Mouse (Mus musculus) myocyte (in vitro differentiated cells): ENCODE data around the gene Il17d. TPM values are rescaled to one million over a fixed set of nuclear protein-coding genes. Genes with fewer than 3 reads are reported as not detected.

Experiments used
- H3K27me3 ChIP-seq: one replicate; pipeline ENCODE4 v1.6.1; 2011; ENCODE audit not compliant: control insufficient read depth, insufficient read depth, insufficient read length
- H3K36me3 ChIP-seq: one replicate; pipeline ENCODE4 v1.6.1; 2011; ENCODE audit not compliant: control insufficient read depth, insufficient read depth
- H3K4me2 ChIP-seq: one replicate; pipeline ENCODE4 v1.6.1; 2011; ENCODE audit warnings: low read depth, control low read depth
- H3K4me3 ChIP-seq: one replicate; pipeline ENCODE4 v1.5.1; 2011; ENCODE audit warnings: mild to moderate bottlenecking, control low read depth, moderate library complexity
- H3K79me2 ChIP-seq: one replicate; pipeline ENCODE4 v1.6.1; 2011; ENCODE audit not compliant: control insufficient read depth, insufficient read depth
- H3ac ChIP-seq: one replicate; pipeline ENCODE4 v1.6.1; 2011; ENCODE audit not compliant: control insufficient read depth, insufficient read length
- CEBPB ChIP-seq: IDR thresholded peaks from 2 replicates; pipeline ENCODE4 v1.6.1; 2011; ENCODE audit warnings: mild to moderate bottlenecking, moderate library complexity; ENCODE audit not compliant: poor library complexity, insufficient read depth, severe bottlenecking
- E2F4 ChIP-seq: IDR thresholded peaks from one replicate; pipeline ENCODE4 v1.6.1; 2011; ENCODE audit warnings: mild to moderate bottlenecking, control low read depth, moderate library complexity; ENCODE audit not compliant: insufficient read depth
- MAX ChIP-seq: IDR thresholded peaks from one replicate; pipeline ENCODE4 v1.6.1; 2011; ENCODE audit warnings: low read depth, mild to moderate bottlenecking, control low read depth
- MYOD1 ChIP-seq, 3 experiments: IDR thresholded peaks; one replicate each; pipeline ENCODE4 v1.6.1; 2011; ENCODE audit warnings: control low read depth in 2 of 3, low read depth in 2 of 3, mild to moderate bottlenecking in 2 of 3, moderate library complexity in 1 of 3; ENCODE audit not compliant: insufficient read length in 2 of 3, control insufficient read depth in 1 of 3
- MYOG ChIP-seq, 3 experiments: IDR thresholded peaks; one replicate each; pipeline ENCODE4 v1.6.1; 2011; ENCODE audit warnings: control low read depth in 2 of 3, low read depth in 2 of 3, mild to moderate bottlenecking in 2 of 3; ENCODE audit not compliant: insufficient read length in 2 of 3, control insufficient read depth in 1 of 3, insufficient read depth in 1 of 3
- POLR2A ChIP-seq: IDR thresholded peaks from one replicate; pipeline ENCODE4 v1.6.1; 2011; ENCODE audit warnings: low read depth, mild to moderate bottlenecking, control low read depth, moderate library complexity; ENCODE audit not compliant: insufficient read length
- POLR2AphosphoS2 ChIP-seq: IDR thresholded peaks from one replicate; pipeline ENCODE4 v1.6.1; 2011; ENCODE audit warnings: low read depth, control low read depth; ENCODE audit not compliant: insufficient read length
- REST ChIP-seq: IDR thresholded peaks from one replicate; pipeline ENCODE4 v1.6.1; 2011; ENCODE audit warnings: mild to moderate bottlenecking, control low read depth, moderate library complexity; ENCODE audit not compliant: insufficient read depth, insufficient read length
- SRF ChIP-seq: IDR thresholded peaks from one replicate; pipeline ENCODE4 v1.6.1; 2011; ENCODE audit warnings: low read depth; ENCODE audit not compliant: control insufficient read depth, insufficient read length
- TCF12 ChIP-seq: IDR thresholded peaks from one replicate; pipeline ENCODE4 v1.6.1; 2011; ENCODE audit warnings: mild to moderate bottlenecking, control low read depth; ENCODE audit not compliant: poor library complexity, insufficient read depth, severe bottlenecking
- TCF3 ChIP-seq: IDR thresholded peaks from one replicate; pipeline ENCODE4 v1.6.1; 2011; ENCODE audit warnings: low read depth, control low read depth; ENCODE audit not compliant: insufficient read length
- USF1 ChIP-seq: IDR thresholded peaks from one replicate; pipeline ENCODE4 v1.6.1; 2011; ENCODE audit warnings: low read depth, mild to moderate bottlenecking, control low read depth, moderate library complexity
- polyA plus RNA-seq: library from polyadenylated mRNA; unstranded; fragments of >200 nt; fragmentation: generic; extraction: Trizol; gene quantifications from one replicate; pipeline ENCODE4 v1.2.1, GENCODE M21; 2012; ENCODE audit warnings: missing spikeins

Il17d gene
- polyA plus RNA-seq, 1 experiment, result 0.04 TPM

DNA sequence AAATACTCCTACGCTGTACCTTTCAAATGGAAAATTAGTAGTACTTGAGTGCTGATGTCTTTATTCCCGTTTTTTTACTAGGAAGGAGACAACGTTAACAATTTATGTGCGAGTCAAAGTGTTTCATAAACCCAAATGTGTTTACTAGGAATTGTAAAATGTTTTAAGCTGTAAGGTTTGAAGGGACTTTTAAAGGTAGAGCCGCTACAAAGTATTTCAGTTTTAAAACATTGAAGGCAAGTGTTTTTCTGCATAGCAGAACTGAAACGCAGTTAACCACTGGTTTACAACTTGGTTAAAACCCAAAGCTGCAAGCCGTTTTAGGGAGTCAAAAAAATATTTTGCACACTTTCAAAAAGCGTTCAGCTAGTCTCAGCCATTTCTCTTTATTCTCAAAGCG is 815 bp upstream of the Il17d start:
- Histone ChIP-seq H3K36me3 (no peaks in the 10 kb centered on the region), H3K4me3 (no peak overlapping the region), H3K79me2 (no peaks in the 10 kb centered on the region), H3ac (no peak overlapping the region), H3K4me2 (no peak overlapping the region), H3K27me3 (peaks cover 22% of the 10 kb centered on the region)
- TF ChIP-seq REST (no peak), E2F4 (no peak), CEBPB (no peak), POLR2A (no peak), MYOD1 (IDR thresholded peaks at IDR 0.05; ENCODE audit: control insufficient read depth in 1 of 3, insufficient read length in 2 of 3, low read depth in 2 of 3) (no peak), TCF3 (no peak), MYOG (IDR thresholded peaks at IDR 0.05; ENCODE audit: control insufficient read depth in 1 of 3, insufficient read depth in 1 of 3, insufficient read length in 2 of 3, low read depth in 2 of 3) (no peak), POLR2AphosphoS2 (no peak), TCF12 (no peak), USF1 (no peak), MAX (no peak)

DNA sequence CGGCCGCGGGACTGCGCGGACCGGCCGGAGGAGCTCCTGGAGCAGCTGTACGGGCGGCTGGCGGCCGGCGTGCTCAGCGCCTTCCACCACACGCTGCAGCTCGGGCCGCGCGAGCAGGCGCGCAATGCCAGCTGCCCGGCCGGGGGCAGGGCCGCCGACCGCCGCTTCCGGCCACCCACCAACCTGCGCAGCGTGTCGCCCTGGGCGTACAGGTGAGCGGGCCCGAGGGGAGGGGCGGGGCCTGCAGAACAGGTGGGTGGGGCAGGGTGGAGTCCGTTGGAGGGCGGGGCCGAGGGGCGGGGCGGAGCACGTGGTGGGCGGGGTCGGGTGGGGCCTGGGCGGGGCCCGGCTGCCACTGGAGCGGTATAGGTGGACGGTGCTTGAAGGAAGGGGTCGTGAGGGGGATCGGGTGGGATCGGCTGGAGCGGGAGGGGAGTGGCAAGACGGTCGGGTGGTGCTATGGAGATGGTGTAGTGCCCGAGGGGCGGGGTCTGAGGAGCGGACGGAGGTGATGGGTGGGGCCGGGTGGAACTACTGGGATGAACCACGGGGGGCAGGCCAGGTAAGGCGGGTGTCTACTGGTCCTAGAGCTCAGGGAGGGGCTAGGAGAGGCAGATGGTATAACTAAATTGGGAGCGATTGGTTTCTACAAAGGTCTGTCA is 942 bp downstream of the Il17d start:
- Histone ChIP-seq H3K27me3 (peaks cover 22% of the 10 kb centered on the region), H3ac (peak overlapping the region; percentile 12), H3K79me2 (no peaks in the 10 kb centered on the region), H3K4me2 (peak overlapping the region; percentile 61), H3K36me3 (no peaks in the 10 kb centered on the region), H3K4me3 (peak overlapping the region; percentile 16)
- TF ChIP-seq MAX, result no peak
- TF ChIP-seq E2F4, result no peak
- no peak for TF ChIP-seq CEBPB
- TF ChIP-seq MYOG (IDR thresholded peaks at IDR 0.05; ENCODE audit: control insufficient read depth in 1 of 3, insufficient read depth in 1 of 3, insufficient read length in 2 of 3, low read depth in 2 of 3), result peak in 2 of 3 experiments; percentile 51 to 55
- TF ChIP-seq TCF3, result no peak
- no peak for TF ChIP-seq POLR2AphosphoS2
- no peak for TF ChIP-seq SRF
- no peak for TF ChIP-seq TCF12
- no peak for TF ChIP-seq POLR2A
- TF ChIP-seq MYOD1 (IDR thresholded peaks at IDR 0.05; ENCODE audit: control insufficient read depth in 1 of 3, insufficient read length in 2 of 3, low read depth in 2 of 3), result peak in 1 of 3 experiments; percentile 75

DNA sequence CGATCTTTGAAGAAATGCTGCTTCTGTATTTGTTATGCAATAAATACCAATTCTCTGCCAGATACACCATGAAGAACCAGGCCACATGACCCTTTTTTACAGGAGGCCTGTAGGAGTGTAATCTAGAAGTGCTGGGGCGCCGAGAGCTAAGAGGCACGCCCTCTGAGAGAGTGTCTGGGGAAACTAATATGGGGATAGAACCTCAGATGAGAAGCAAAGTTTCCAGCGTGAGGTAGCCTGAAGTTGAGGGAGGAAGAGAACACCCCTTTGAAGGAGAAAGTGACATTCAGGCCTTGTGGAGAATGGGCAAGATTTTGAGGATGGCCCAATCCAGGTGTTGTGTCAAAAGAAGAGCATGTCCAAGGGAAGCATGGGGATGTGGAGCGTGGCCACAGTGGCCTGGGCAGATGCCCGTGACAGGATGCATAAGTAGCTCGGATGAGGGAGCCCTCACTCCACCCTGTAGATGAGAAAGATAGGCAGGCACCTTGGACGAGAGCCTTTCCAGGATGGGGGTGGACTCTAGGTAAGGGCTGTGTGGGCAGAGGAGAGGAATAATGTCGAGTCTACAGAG is 1.6 kb downstream of the Il17d start:
- Histone ChIP-seq H3K4me2 (peak overlapping the region; percentile 59), H3ac (no peak overlapping the region), H3K36me3 (no peaks in the 10 kb centered on the region), H3K79me2 (no peaks in the 10 kb centered on the region), H3K27me3 (peaks cover 22% of the 10 kb centered on the region), H3K4me3 (peak overlapping the region; percentile 16)
- TF ChIP-seq TCF3 (no peak), MAX (no peak), MYOD1 (IDR thresholded peaks at IDR 0.05; ENCODE audit: control insufficient read depth in 1 of 3, insufficient read length in 2 of 3, low read depth in 2 of 3) (no peak), POLR2AphosphoS2 (no peak), CEBPB (no peak), POLR2A (no peak), E2F4 (no peak), TCF12 (no peak), REST (no peak), MYOG (IDR thresholded peaks at IDR 0.05; ENCODE audit: control insufficient read depth in 1 of 3, insufficient read depth in 1 of 3, insufficient read length in 2 of 3, low read depth in 2 of 3) (no peak), USF1 (no peak), SRF (no peak)

DNA sequence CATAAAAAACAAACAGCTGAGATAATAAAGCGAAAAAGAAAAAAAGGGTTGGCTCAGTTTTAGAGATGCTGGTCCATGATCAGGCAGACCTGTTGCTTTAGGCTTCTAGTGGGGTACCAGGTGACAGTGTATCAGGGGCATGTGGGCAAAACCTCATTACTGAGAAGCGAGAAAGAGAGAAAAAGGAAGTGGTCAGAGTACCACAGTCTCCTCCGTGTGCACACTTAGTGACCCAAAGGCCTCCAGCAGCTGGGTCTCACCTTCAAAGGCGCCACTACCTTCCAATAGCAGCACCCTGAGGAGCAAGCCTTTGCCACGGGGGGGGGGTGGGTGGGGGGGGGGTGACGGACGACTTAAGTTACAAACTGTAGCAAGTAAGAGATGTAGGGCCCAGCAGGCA is 2.5 kb downstream of the Il17d start:
- TF ChIP-seq MYOG (IDR thresholded peaks at IDR 0.05; ENCODE audit: control insufficient read depth in 1 of 3, insufficient read depth in 1 of 3, insufficient read length in 2 of 3, low read depth in 2 of 3) (no peak), REST (no peak), SRF (no peak), TCF12 (no peak), POLR2AphosphoS2 (no peak), USF1 (no peak), E2F4 (no peak), POLR2A (no peak), TCF3 (no peak), CEBPB (no peak), MAX (no peak), MYOD1 (IDR thresholded peaks at IDR 0.05; ENCODE audit: control insufficient read depth in 1 of 3, insufficient read length in 2 of 3, low read depth in 2 of 3) (no peak)
- H3K27me3 ChIP-seq, result peaks cover 22% of the 10 kb centered on the region
- H3K4me3 ChIP-seq, result no peak overlapping the region
- no peak overlapping the region for H3K4me2 ChIP-seq
- H3K36me3 ChIP-seq, result no peaks in the 10 kb centered on the region
- no peaks in the 10 kb centered on the region for H3K79me2 ChIP-seq
- no peak overlapping the region for H3ac ChIP-seq
